Mouse (Mus musculus) thymus, adult 2 months (tissue): ENCODE measurements around the gene Zcchc10. TPM values are rescaled to one million over a fixed set of nuclear protein-coding genes. Genes with fewer than 3 reads are reported as not detected.

Experiments used
- DNase-seq: peaks from one replicate; pipeline ENCODE4 v3.0.0; 2021
- H3K27ac ChIP-seq: fragments of 200-500 bp; 2 replicates; pipeline ENCODE4 v1.5.1; 2012; ENCODE audit warnings: low read length, control low read depth; ENCODE audit not compliant: control insufficient read depth, insufficient read depth
- H3K27me3 ChIP-seq: fragments of 200-500 bp; 2 replicates; pipeline ENCODE4 v1.6.1; 2012; ENCODE audit warnings: mild to moderate bottlenecking, low read length, moderate library complexity, mixed read lengths; ENCODE audit not compliant: control insufficient read depth, insufficient read depth
- H3K36me3 ChIP-seq: fragments of 200-500 bp; 2 replicates; pipeline ENCODE4 v1.6.1; 2012; ENCODE audit warnings: mild to moderate bottlenecking, low read length, moderate library complexity; ENCODE audit not compliant: control insufficient read depth, insufficient read depth
- H3K4me1 ChIP-seq: fragments of 200-500 bp; replicated peaks from 2 replicates; pipeline ENCODE4 v1.6.1; 2012; ENCODE audit warnings: low read length; ENCODE audit not compliant: control insufficient read depth, insufficient read depth
- H3K4me3 ChIP-seq: fragments of 200-500 bp; 2 replicates; pipeline ENCODE4 v1.5.1; 2012; ENCODE audit warnings: mild to moderate bottlenecking, low read length, control low read depth, moderate library complexity; ENCODE audit not compliant: control insufficient read depth, insufficient read depth
- CTCF ChIP-seq: fragments of 200-500 bp; IDR thresholded peaks from 2 replicates; pipeline ENCODE4 v1.5.1; 2012; ENCODE audit warnings: mild to moderate bottlenecking, control low read depth, low read length, moderate library complexity, borderline replicate concordance; ENCODE audit not compliant: control insufficient read depth, poor library complexity, insufficient read depth; ENCODE audit errors: extremely low read depth
- POLR2A ChIP-seq: fragments of 200-500 bp; IDR thresholded peaks from 2 replicates; pipeline ENCODE4 v1.6.1; 2012; ENCODE audit warnings: mild to moderate bottlenecking, low read length, control low read depth, moderate library complexity; ENCODE audit not compliant: control insufficient read depth, poor library complexity, insufficient read depth; ENCODE audit errors: extremely low read depth
- WGBS: fragments of 180-500 bp; shearing (Covaris S2); methylation state at CpG from one replicate; pipeline ENCODE4 v1.1.7; 2018; 5-methylcytosine and 5-hydroxymethylcytosine counted together
- polyA plus RNA-seq: library from polyadenylated mRNA; depleted of rRNA; stranded (reverse); fragments of >200 nt; gene quantifications from 2 replicates; pipeline ENCODE4 v1.2.3, GENCODE M21; 2012; rRNA removed

Gene Zcchc10
- polyA plus RNA-seq, 1 experiment = 8.4 TPM

DNA sequence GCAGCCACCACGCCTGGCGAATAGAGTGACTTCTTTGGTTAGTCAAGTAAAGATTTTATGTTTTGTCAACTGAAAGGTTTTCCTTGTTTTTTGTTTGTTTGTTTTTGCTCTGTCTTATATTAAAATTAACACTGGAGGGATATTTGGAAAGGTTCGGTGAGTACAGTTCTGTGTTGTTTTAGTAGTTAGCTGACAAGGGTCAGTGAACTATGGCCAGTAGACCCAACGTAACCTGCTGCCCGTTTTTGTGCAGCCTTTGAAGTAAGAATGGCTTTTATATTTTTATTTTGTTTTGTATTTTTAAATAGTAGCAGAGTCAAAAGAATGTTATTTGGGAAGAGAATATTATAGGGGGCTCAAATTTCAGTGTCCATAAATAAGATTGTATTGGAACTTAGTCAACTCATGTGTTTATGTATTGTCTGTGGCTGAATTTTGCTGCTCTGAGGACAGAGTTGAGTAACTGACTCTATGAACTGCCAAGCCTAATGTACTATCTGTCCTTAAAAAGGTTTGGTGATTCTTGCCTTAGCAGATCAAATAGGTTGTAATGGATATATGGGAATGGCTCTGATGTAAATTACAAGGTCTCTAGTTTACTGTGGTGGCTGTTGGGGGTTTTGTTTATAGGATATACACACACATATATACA lies 34.2 kb downstream of the Zcchc10 start:
- WGBS = 97% methylated on average over 5 of the region's 5 CpGs
- DNase-seq = no peak

DNA sequence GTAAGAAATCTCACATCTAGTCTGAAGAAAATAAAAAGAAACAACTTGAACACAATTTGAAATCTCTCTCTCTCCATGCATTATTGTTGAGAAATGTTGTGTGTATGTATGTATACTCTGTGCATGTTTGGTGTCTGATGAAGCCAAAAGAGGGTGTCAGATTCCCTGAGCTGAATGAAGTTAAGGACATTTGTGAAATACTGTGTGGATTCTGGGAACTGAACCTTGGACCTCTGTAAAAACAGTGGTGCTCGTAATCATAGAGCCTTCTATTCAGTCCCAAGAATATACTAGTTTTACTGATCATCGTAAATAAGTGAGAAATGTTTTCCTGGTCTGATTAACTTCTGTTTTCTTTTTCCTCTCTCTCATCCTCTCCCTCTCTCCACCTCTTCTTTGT lies 42.6 kb downstream of the Zcchc10 start:
- Histone ChIP-seq H3K27ac (no peak overlapping the region), H3K4me1 (0 out of 2 replicates have a peak, but pooled peaks cover 2% of the 10 kb centered on the region), H3K36me3 (peaks cover 12% of the 10 kb centered on the region), H3K27me3 (no peaks in the 10 kb centered on the region), H3K4me3 (no peak overlapping the region)
- no peak for DNase-seq
- WGBS = 93% methylated on average over 2 of the region's 2 CpGs
- TF ChIP-seq CTCF (no peak), POLR2A (no peak)

More for the DNA sequence above, 34.2 kb downstream of the Zcchc10 start:
- no peak overlapping the region for H3K4me3 ChIP-seq
- H3K27ac ChIP-seq = no peak overlapping the region
- H3K36me3 ChIP-seq = peaks cover 4% of the 10 kb centered on the region; the same call in 1 of the 2 replicates
- H3K4me1 ChIP-seq = no peaks in the 10 kb centered on the region
- no peaks in the 10 kb centered on the region for H3K27me3 ChIP-seq
- TF ChIP-seq POLR2A = no peak
- TF ChIP-seq CTCF = no peak

- TF ChIP-seq POLR2A (no peak), CTCF (no peak)
- no peak for DNase-seq
Observed at GRCm38 (mm10) chr11:53378918-53379317, 54.4 kb downstream of the Zcchc10 start.

More at GRCm38 (mm10) chr11:53378918-53379317, 54.4 kb downstream of the Zcchc10 start:
- Histone ChIP-seq H3K4me3 (no peak overlapping the region), H3K4me1 (no peaks in the 10 kb centered on the region), H3K27ac (no peak overlapping the region), H3K27me3 (no peaks in the 10 kb centered on the region), H3K36me3 (peaks cover 17% of the 10 kb centered on the region)
- WGBS = 94% methylated on average over 1 of the region's 1 CpGs

Other genes with a start within 250 kb of the Zcchc10 start
- 29.3 and 41.9 TPM in 2 replicates for gene Hspa4, start 24.2 kb upstream of the Zcchc10 start, polyA plus RNA-seq
- gene Aff4, start 26.2 kb downstream of the Zcchc10 start, polyA plus RNA-seq = 16.4 and 18.9 TPM in 2 replicates
- not detected in 2 replicates for gene Leap2, start 98.5 kb downstream of the Zcchc10 start, polyA plus RNA-seq
- gene Uqcrq, start 106.2 kb downstream of the Zcchc10 start, polyA plus RNA-seq = 407 and 566 TPM in 2 replicates
- 0.91 and 1.5 TPM in 2 replicates for gene Gdf9, start 106.3 kb downstream of the Zcchc10 start, polyA plus RNA-seq
- 0.08 TPM in 1 of 2 replicates, not detected in the other for gene Gm10447, start 132.4 kb downstream of the Zcchc10 start, polyA plus RNA-seq
- gene Shroom1, start 132.5 kb downstream of the Zcchc10 start, polyA plus RNA-seq = 0.70 and 0.75 TPM in 2 replicates
- not detected in 2 replicates for gene Gm9837, start 145.8 kb downstream of the Zcchc10 start, polyA plus RNA-seq
- not detected in 2 replicates for gene Gm9945, start 155.5 kb downstream of the Zcchc10 start, polyA plus RNA-seq
- gene Sowaha, start 155.6 kb downstream of the Zcchc10 start, polyA plus RNA-seq = 0.18 and 0.23 TPM in 2 replicates
- 11.5 TPM in 2 replicates for gene Sept8, start 194.6 kb downstream of the Zcchc10 start, polyA plus RNA-seq
- gene Kif3a, start 242.7 kb downstream of the Zcchc10 start, polyA plus RNA-seq = 3.8 and 4.2 TPM in 2 replicates